Mouse (Mus musculus) embryonic facial prominence, embryonic 12.5 days (tissue): Measurements from ENCODE around the gene Tlcd1. TPM values are rescaled to one million over a fixed set of nuclear protein-coding genes. Genes with fewer than 3 reads are reported as not detected.

Experiments
- ATAC-seq: fragments of 200-750 bp; cut with Nextera tagmentation; 2 replicates; pipeline ENCODE4 v1.8.0; 2017; ENCODE audit not compliant: insufficient number of reproducible peaks, insufficient read depth, low FRiP score, low TSS enrichment
- H3K27ac ChIP-seq: fragments of 300-500 bp; sonication (generic); 2 replicates; pipeline ENCODE4 v1.5.1; 2016; ENCODE audit warnings: mild to moderate bottlenecking
- H3K27me3 ChIP-seq: fragments of 300-500 bp; sonication (generic); 2 replicates; pipeline ENCODE4 v1.6.1; 2016; ENCODE audit warnings: mild to moderate bottlenecking, moderate library complexity
- H3K36me3 ChIP-seq: fragments of 300-500 bp; sonication (generic); 2 replicates; pipeline ENCODE4 v1.6.1; 2016; ENCODE audit warnings: mild to moderate bottlenecking
- H3K4me1 ChIP-seq: fragments of 300-500 bp; sonication (generic); 2 replicates; pipeline ENCODE4 v1.6.1; 2016
- H3K4me2 ChIP-seq: fragments of 300-500 bp; sonication (generic); replicated peaks from 2 replicates; pipeline ENCODE4 v1.6.1; 2016; ENCODE audit warnings: mild to moderate bottlenecking, moderate library complexity
- H3K4me3 ChIP-seq: fragments of 300-500 bp; sonication (generic); 2 replicates; pipeline ENCODE4 v1.5.1; 2016; ENCODE audit warnings: mild to moderate bottlenecking
- H3K9ac ChIP-seq: fragments of 300-500 bp; sonication (generic); 2 replicates; pipeline ENCODE4 v1.6.1; 2016; ENCODE audit warnings: mild to moderate bottlenecking, moderate library complexity
- H3K9me3 ChIP-seq: fragments of 300-500 bp; sonication (generic); 2 replicates; pipeline ENCODE4 v1.6.1; 2016; ENCODE audit warnings: mild to moderate bottlenecking, moderate library complexity
- WGBS: fragments of 180-500 bp; shearing (Covaris S2); methylation state at CpG from one replicate; pipeline ENCODE4 v1.1.7; 2016; 5-methylcytosine and 5-hydroxymethylcytosine counted together
- polyA plus RNA-seq: library from polyadenylated mRNA; unstranded; fragments of >200 nt; fragmentation: Nextera tagmentation; extraction: Ambion mirVana; gene quantifications from 2 replicates; pipeline ENCODE4 v1.2.1, GENCODE M21; 2016

Tlcd1 gene
- polyA plus RNA-seq, 1 experiment from 2014 or later = 14.2 TPM

DNA sequence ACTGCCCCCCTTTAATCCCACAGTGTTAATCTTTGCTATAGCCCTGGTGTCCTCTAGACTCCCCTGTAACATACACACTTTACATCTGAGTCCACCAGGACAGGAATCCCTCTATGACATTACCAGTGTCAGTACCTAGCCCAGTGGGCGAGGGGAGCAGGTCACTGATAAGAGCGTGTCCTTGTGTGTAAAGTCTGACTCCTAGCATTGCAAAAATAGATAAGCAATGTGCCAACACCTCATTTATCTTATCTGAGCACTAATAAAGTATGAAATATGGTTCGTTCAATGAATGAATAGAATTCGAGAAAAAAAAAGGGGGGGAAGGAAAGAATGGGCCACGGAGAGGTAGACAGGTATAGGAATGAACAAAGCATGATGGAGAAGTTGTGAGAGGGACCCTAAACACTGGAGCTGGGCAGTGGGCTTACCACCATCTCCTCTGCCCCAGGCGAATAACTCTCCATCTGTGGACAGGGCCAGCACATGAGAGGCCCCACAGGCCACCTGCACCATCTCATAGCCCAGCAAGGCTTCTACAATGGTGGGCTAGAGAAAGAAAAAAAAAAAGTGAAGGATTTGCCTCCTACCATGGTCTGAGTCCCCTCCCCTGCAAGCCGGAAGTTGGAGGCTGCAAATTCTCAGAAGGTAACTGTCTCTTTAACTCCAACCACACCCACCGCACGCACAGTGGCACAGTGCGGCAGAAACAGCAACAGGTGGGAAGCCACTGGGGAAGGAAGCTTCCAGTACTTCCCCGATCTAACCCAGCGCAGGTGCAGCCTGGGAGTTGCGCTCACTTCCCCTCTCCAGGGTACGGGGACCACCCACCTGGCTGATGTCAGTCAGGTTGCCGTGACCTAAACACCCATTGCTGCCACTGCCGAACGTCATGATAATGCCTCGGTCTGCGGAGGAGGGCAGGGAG, 7.7 kb upstream of the Tlcd1 start:
- no peak overlapping the region for H3K4me2 ChIP-seq
- no peak for ATAC-seq
- no peaks in the 10 kb centered on the region for H3K27me3 ChIP-seq
- peaks cover 11% of the 10 kb centered on the region for H3K4me1 ChIP-seq
- H3K27ac ChIP-seq = no peak overlapping the region
- H3K9me3 ChIP-seq = no peaks in the 10 kb centered on the region
- no peak overlapping the region for H3K4me3 ChIP-seq
- peaks cover 14% of the 10 kb centered on the region for H3K36me3 ChIP-seq
- no peak overlapping the region for H3K9ac ChIP-seq
- 49% methylated on average over 19 of the region's 19 CpGs for WGBS

DNA sequence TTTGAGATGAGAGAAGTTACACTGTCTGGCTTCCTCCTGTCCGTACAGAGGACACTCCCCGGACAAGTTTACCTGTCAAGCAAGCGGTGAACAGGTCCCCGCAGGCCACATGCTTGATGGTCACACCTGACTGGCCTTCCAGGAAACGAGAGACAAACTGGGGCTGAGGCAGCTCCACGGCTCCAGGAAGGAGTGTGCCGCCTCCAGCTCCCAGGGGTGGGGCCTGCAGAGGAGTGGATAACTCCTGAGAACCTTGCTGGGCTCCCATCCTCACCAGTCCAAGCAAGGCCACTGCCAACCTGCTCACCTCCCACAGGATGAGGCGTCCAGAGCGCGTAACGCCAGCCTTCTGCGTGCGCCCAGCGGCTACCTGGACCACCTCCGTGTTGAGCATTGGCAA, 6.2 kb upstream of the Tlcd1 start:
- Histone ChIP-seq H3K4me2 (no peak overlapping the region), H3K9ac (no peak overlapping the region), H3K4me3 (no peak overlapping the region), H3K27me3 (no peaks in the 10 kb centered on the region), H3K4me1 (peaks cover 11% of the 10 kb centered on the region), H3K36me3 (peaks cover 14% of the 10 kb centered on the region), H3K27ac (no peak overlapping the region), H3K9me3 (no peaks in the 10 kb centered on the region)
- ATAC-seq = no peak
- WGBS = 89% methylated on average over 15 of the region's 15 CpGs

DNA sequence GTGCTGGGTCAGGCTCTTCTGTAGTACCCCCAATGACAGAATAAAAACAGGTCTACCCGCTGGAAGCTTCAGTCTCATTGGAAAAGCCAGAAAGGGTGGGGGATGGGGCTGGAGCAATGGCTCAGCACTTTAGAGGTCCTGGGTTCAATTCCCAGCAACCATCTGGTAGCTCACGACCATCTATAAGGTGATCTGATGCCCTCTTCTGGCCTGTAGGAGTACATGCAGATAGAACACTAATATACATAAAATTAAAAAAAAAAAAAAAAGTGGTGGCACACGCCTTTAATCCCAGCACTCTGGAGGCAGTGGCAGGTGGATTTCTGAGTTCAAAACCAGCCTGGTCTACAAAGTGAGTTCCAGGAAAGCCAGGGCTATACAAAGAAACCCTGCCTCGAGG, 5.2 kb upstream of the Tlcd1 start:
- no peak for ATAC-seq
- no peaks in the 10 kb centered on the region for H3K27me3 ChIP-seq
- no peak overlapping the region for H3K9ac ChIP-seq
- H3K27ac ChIP-seq = no peak overlapping the region
- H3K4me2 ChIP-seq = no peak overlapping the region
- WGBS = 73% methylated on average over 4 of the region's 4 CpGs
- peaks cover 4% of the 10 kb centered on the region; the same call in 1 of the 2 replicates for H3K4me1 ChIP-seq
- no peaks in the 10 kb centered on the region for H3K9me3 ChIP-seq
- no peak overlapping the region for H3K4me3 ChIP-seq
- H3K36me3 ChIP-seq = peaks cover 14% of the 10 kb centered on the region

DNA sequence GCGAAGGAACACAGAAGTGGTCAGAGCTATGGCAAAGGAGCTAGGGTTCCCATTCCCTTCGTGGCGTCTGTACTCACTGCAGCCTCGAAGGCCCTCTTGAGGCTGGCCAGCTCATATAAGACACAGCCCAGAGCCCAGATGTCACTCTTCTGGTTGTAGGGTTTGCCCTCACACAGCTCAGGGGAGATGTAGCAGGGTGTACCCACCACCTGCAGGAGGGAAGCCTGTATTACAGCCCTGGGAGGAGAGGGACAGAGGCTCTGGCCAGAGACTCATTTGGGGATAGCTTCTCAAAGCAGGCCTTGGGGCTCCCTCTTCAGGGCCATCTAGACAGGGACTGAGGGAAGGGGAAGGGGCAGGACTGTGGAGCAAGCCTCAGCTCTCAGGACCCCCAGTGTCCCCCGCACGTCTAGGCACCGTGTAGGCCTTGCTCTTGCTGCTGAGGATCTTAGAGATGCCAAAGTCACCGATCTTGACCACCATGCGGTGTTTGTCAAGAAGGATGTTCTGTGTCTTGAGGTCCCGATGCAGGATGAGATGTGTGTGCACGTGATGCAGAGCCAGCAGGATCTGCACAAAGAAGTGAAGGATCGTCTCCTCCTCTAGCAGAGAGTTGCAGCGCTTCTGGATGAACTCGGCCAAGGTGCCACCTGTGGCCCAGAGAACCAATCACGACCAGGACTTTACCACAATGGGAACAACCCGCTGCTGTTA, 4.3 kb upstream of the Tlcd1 start:
- Histone ChIP-seq H3K4me1 (peaks cover 1% of the 10 kb centered on the region), H3K4me2 (no peak overlapping the region), H3K9ac (no peak overlapping the region), H3K9me3 (no peaks in the 10 kb centered on the region), H3K27me3 (no peaks in the 10 kb centered on the region), H3K27ac (no peak overlapping the region), H3K4me3 (no peak overlapping the region), H3K36me3 (peaks cover 14% of the 10 kb centered on the region)
- ATAC-seq = no peak
- WGBS = 80% methylated on average over 16 of the region's 16 CpGs

DNA sequence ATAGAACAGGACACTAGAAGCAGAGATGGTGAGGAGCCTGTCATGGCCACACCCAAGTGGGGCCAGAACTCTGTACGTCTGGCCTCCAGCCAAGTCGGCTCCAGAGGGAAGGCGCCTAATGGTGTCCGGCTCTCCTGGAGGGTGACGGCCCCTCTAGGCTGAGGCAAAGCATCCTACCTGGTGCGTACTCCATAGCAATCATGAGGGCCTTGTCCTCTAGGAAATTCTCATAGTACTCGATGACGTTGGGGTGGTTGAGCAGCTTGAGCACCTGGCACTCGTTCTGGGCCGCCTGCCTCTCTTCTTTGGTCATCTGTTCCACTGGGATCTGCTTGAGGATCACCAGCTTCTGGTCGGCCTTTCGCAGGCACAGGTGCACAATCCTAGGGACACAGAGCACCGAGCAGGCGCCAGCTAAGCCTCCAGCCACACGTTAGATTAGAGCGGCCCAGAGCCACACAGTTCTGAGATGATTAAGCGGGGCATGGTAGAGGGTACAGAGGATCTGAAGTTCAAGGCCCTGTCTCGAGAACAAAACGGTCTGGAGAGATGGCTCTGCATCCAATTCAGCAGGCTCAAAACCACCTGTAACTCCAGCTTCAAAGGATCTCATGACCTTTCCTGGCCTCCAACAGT, 3.6 kb upstream of the Tlcd1 start:
- no peaks in the 10 kb centered on the region for H3K9me3 ChIP-seq
- H3K4me2 ChIP-seq = no peak overlapping the region
- 85% methylated on average over 19 of the region's 19 CpGs for whole genome bisulfite sequencing
- H3K9ac ChIP-seq = peak overlapping the region; percentile 27; the same call in 1 of the 2 replicates
- H3K27me3 ChIP-seq = no peaks in the 10 kb centered on the region
- H3K27ac ChIP-seq = no peak overlapping the region
- no peak overlapping the region for H3K4me3 ChIP-seq
- peaks cover 14% of the 10 kb centered on the region for H3K36me3 ChIP-seq
- peaks cover 6% of the 10 kb centered on the region for H3K4me1 ChIP-seq
- ATAC-seq = no peak

DNA sequence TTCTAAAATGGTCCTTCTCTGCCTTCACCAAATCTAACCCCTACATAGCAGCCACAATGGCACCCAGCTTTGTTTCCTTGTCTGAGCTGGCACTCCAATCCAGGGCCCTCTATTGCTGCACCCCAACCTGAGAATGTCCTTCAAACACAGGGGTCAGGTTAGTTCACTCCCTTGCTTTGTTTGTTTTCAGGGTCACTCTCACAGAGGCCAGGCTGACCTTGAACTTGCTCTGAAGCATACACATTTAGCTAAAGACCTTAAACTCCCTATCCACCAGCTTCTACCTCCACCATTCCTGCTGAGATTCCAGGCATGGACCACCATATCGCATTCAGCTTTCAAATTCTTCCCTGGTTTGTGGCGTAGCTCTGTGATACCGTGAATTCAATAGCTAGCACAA, 2.0 kb upstream of the Tlcd1 start:
- Histone ChIP-seq H3K36me3 (peaks cover 14% of the 10 kb centered on the region), H3K4me3 (no peak overlapping the region), H3K4me1 (peaks cover 14% of the 10 kb centered on the region), H3K9me3 (no peaks in the 10 kb centered on the region), H3K4me2 (no peak overlapping the region), H3K27ac (no peak overlapping the region), H3K9ac (no peak overlapping the region), H3K27me3 (no peaks in the 10 kb centered on the region)
- no peak for ATAC-seq
- 86% methylated on average over 3 of the region's 3 CpGs for WGBS

DNA sequence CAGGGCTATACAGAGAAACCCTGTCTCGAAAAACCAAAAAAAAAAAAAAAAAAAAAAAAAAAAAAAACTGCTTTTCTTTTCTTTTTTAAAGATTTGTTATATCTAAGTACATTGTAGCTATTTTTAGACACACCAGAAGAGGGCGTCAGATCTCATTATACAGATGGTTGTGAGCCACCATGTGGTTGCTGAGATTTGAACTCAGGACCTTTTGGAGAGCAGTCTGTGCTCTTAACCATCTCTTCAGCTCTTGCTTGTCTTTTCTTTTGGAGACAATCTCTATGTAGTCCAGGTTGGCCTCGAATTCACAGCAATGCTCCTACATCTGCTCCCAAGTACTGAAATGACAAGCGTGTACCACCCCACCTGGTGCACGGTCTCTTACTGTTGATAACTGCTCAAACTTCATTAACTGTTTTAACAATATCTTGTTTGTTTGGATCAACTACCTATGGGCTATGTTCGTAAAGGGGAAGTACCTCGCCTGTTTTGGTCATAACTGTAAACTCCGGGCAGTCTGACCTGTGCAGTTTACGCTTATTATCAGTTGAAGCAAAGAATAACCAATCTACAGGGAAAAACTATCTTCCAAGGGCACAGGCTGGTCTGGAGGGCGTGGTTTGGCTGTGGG, 625 bp upstream of the Tlcd1 start:
- no peak for ATAC-seq
- peak overlapping the region; percentile 49 for H3K4me3 ChIP-seq
- peaks cover 28% of the 10 kb centered on the region for H3K36me3 ChIP-seq
- peak overlapping the region; percentile 85 for H3K27ac ChIP-seq
- H3K27me3 ChIP-seq = no peaks in the 10 kb centered on the region
- H3K9ac ChIP-seq = peak overlapping the region; percentile 70
- peaks cover 27% of the 10 kb centered on the region for H3K4me1 ChIP-seq
- H3K4me2 ChIP-seq = peak overlapping the region; percentile 88
- 3% methylated on average over 9 of the region's 10 CpGs for WGBS
- H3K9me3 ChIP-seq = no peaks in the 10 kb centered on the region

DNA sequence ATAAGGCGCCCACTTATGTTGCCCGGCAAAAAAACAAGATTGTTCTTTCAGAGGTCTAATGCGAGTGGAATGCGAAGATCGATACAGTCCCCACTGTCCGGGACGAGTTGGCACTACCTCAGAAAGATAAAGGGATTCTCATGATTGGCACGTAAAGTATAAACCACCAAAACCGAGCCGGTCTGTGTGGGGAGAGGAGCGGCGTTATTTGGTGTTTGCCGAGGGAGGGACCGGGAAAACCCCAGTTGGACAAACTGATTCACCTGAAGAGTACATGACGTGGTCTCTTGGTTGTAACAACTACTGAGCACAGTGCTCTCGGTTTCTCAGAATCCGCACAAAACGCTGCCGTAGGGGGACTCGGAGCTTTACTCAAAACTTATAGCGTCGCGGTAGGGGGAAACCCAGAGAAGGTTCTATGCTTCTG, 407 bp downstream of the Tlcd1 start:
- ATAC-seq = no peak
- no peaks in the 10 kb centered on the region for H3K9me3 ChIP-seq
- peak overlapping the region; percentile 85; the same call in 1 of the 2 replicates for H3K27ac ChIP-seq
- H3K9ac ChIP-seq = peak overlapping the region; percentile 70
- under 1% methylated on average over 23 of the region's 23 CpGs for WGBS
- peak overlapping the region; percentile 49 for H3K4me3 ChIP-seq
- peak overlapping the region; percentile 88 for H3K4me2 ChIP-seq
- H3K27me3 ChIP-seq = no peaks in the 10 kb centered on the region
- H3K4me1 ChIP-seq = peaks cover 37% of the 10 kb centered on the region
- peaks cover 32% of the 10 kb centered on the region for H3K36me3 ChIP-seq

DNA sequence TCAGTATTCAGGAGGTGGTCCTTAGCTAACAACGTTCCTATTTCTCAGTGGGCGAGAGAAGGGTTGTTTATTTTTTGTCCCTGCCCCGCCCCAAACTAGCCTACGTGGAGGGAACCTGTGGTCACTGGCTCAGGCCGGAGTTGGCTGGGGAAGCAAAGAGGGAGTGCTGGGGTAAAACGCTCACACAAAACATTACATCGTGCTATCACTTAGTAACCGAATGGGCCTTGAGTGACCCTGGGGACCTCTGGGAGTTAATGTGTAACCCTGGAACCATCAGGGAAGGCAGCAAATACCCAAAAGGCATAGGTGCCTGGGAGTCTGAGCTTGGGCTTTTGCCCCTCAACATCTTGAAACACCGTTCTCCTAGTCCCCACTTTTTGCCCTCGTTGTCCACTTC, 926 bp downstream of the Tlcd1 start:
- Histone ChIP-seq H3K36me3 (peaks cover 29% of the 10 kb centered on the region), H3K27ac (peak overlapping the region; percentile 97), H3K27me3 (no peaks in the 10 kb centered on the region), H3K4me2 (peak overlapping the region; percentile 88), H3K4me1 (peaks cover 43% of the 10 kb centered on the region), H3K9ac (peak overlapping the region; percentile 70), H3K4me3 (peak overlapping the region; percentile 49), H3K9me3 (no peaks in the 10 kb centered on the region)
- WGBS = under 1% methylated on average over 10 of the region's 10 CpGs
- no peak for ATAC-seq

DNA sequence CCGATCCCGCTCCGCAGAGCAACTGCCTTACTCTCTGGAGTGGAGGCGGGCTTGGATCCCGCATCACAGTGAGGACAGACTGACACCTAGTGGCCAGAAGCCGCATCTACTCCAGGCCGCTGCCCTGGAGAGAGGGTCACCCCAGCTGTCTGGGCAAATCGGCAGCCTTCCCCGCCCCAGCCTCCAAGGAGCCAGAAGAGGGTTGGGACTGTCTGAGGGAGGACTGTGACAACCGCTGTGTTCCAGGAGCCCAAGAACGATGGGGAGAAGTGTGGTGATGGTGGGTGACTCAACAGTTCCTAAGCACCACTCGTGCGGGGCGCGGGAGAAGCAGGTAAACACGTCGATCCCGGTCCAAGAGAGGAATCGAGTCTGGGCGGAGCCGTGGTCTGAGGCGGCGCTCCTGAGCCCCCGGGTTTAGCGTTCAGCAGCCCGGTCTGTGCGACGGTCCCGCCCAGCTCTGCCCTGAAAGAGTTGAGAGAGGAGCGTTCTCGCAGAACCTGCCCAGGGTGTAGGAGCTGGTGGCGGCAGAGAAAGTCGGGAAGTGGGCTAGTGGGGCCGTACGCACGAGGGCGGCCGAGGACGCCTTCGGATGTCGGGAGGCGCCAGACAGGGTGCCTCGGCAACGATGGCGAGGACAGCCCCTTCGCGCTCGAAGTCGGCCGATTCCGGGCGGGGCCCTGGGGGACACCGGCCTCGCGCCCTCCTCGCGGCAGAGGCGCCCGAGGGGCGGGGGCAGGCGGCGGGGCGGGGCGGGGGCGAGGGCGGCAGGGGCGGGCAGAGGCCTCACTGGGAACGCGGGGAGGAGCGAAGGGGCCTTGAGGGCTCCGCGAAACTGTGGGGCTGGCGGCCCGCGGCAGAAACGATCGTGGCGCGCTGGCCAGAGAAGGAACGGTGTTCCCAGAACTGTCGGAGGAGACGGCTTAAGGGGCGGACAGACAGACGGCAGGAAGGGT, 1.7 kb downstream of the Tlcd1 start:
- peak overlapping the region; percentile 70 for H3K9ac ChIP-seq
- H3K36me3 ChIP-seq = peaks cover 26% of the 10 kb centered on the region
- ATAC-seq = peak; percentile 89
- peaks cover 44% of the 10 kb centered on the region for H3K4me1 ChIP-seq
- no peaks in the 10 kb centered on the region for H3K9me3 ChIP-seq
- no peaks in the 10 kb centered on the region for H3K27me3 ChIP-seq
- peak overlapping the region; percentile 88 for H3K4me2 ChIP-seq
- under 1% methylated on average over 68 of the region's 84 CpGs for WGBS
- H3K4me3 ChIP-seq = peak overlapping the region; percentile 49
- H3K27ac ChIP-seq = peak overlapping the region; percentile 97
